Mouse (Mus musculus): ENCODE data around the gene Grap2. TPM values are rescaled to one million over a fixed set of nuclear protein-coding genes. Genes with fewer than 3 reads are reported as not detected.
"Not testable (repeated sequence)": the region's sequence is repeated elsewhere in the genome, so short reads cannot be mapped to it uniquely, and the experiment has no call there.

Grap2 gene
- polyA plus RNA-seq, 1 experiment from 2014 or later, result 3.0 TPM

- peaks cover 4% of the 10 kb centered on the region; the same call in 1 of the 2 replicates for H3K4me1 ChIP-seq (replicated peaks; ENCODE audit: control insufficient read depth, insufficient read depth, low read length)
- no peaks in the 10 kb centered on the region for H3K36me3 ChIP-seq (ENCODE audit: control insufficient read depth, insufficient read depth, low read length)
- peaks cover 3% of the 10 kb centered on the region; the same call in 1 of the 2 replicates for H3K27me3 ChIP-seq (ENCODE audit: control insufficient read depth, insufficient read depth, low read length)
- no peak overlapping the region for H3K4me3 ChIP-seq (ENCODE audit: low read depth, low read length)
- no peak overlapping the region for H3K4me2 ChIP-seq (ENCODE audit: low read depth, low read length, severe bottlenecking)
- ATAC-seq (replicated peaks; ENCODE audit: low FRiP score) (no peak), DNase-seq (ENCODE audit: low spot score) (no peak)
- no peaks in the 10 kb centered on the region for H3K9me3 ChIP-seq (ENCODE audit: control insufficient read depth, low read length)
- no peak overlapping the region for H3K27ac ChIP-seq (ENCODE audit: low read depth, low read length)
- H3K9ac ChIP-seq (ENCODE audit: low read length), result no peak overlapping the region
- 77% methylated on average over 9 of the region's 9 CpGs for WGBS
Measured at GRCm38 (mm10) chr15:80572811-80573520, 572 bp downstream of the Grap2 start.

- Histone ChIP-seq H3K9ac (ENCODE audit: low read length) (no peak overlapping the region), H3K36me3 (ENCODE audit: control insufficient read depth, insufficient read depth, low read length) (no peaks in the 10 kb centered on the region), H3K4me2 (ENCODE audit: low read depth, low read length, severe bottlenecking) (no peak overlapping the region), H3K27me3 (ENCODE audit: control insufficient read depth, insufficient read depth, low read length) (peaks cover 3% of the 10 kb centered on the region; the same call in 1 of the 2 replicates), H3K4me3 (ENCODE audit: low read depth, low read length) (no peak overlapping the region), H3K9me3 (ENCODE audit: control insufficient read depth, low read length) (no peaks in the 10 kb centered on the region), H3K27ac (ENCODE audit: low read depth, low read length) (no peak overlapping the region), H3K4me1 (replicated peaks; ENCODE audit: control insufficient read depth, insufficient read depth, low read length) (peaks cover 4% of the 10 kb centered on the region; the same call in 1 of the 2 replicates)
- 91% methylated on average over 17 of the region's 17 CpGs for WGBS
- no peak for DNase-seq (ENCODE audit: low spot score)
- no peak for ATAC-seq (replicated peaks; ENCODE audit: low FRiP score)
Measured at GRCm38 (mm10) chr15:80574211-80575040, 2.0 kb downstream of the Grap2 start.

- Histone ChIP-seq H3K9ac (ENCODE audit: low read length) (no peak overlapping the region), H3K4me3 (ENCODE audit: low read depth, low read length) (no peak overlapping the region), H3K9me3 (ENCODE audit: control insufficient read depth, low read length) (no peaks in the 10 kb centered on the region), H3K4me2 (ENCODE audit: low read depth, low read length, severe bottlenecking) (no peak overlapping the region), H3K27me3 (ENCODE audit: control insufficient read depth, insufficient read depth, low read length) (peaks cover 3% of the 10 kb centered on the region; the same call in 1 of the 2 replicates), H3K4me1 (replicated peaks; ENCODE audit: control insufficient read depth, insufficient read depth, low read length) (peaks cover 4% of the 10 kb centered on the region; the same call in 1 of the 2 replicates), H3K27ac (ENCODE audit: low read depth, low read length) (no peak overlapping the region), H3K36me3 (ENCODE audit: control insufficient read depth, insufficient read depth, low read length) (no peaks in the 10 kb centered on the region)
- WGBS, result 94% methylated on average over 13 of the region's 13 CpGs
- ATAC-seq (replicated peaks; ENCODE audit: low FRiP score) (no peak), DNase-seq (ENCODE audit: low spot score) (no peak)
Measured at GRCm38 (mm10) chr15:80575817-80576370, 3.5 kb downstream of the Grap2 start.

- Histone ChIP-seq H3K9me3 (ENCODE audit: control insufficient read depth, low read length) (no peaks in the 10 kb centered on the region), H3K4me1 (replicated peaks; ENCODE audit: control insufficient read depth, insufficient read depth, low read length) (peaks cover 4% of the 10 kb centered on the region; the same call in 1 of the 2 replicates), H3K9ac (ENCODE audit: low read length) (no peak overlapping the region), H3K27me3 (ENCODE audit: control insufficient read depth, insufficient read depth, low read length) (peaks cover 3% of the 10 kb centered on the region; the same call in 1 of the 2 replicates), H3K36me3 (ENCODE audit: control insufficient read depth, insufficient read depth, low read length) (no peaks in the 10 kb centered on the region), H3K4me3 (ENCODE audit: low read depth, low read length) (no peak overlapping the region), H3K27ac (ENCODE audit: low read depth, low read length) (no peak overlapping the region), H3K4me2 (ENCODE audit: low read depth, low read length, severe bottlenecking) (no peak overlapping the region)
- DNase-seq (ENCODE audit: low spot score), result no peak
- no peak for ATAC-seq (replicated peaks; ENCODE audit: low FRiP score)
- WGBS, result 83% methylated on average over 11 of the region's 11 CpGs
Measured at GRCm38 (mm10) chr15:80576415-80576994, 4.1 kb downstream of the Grap2 start.

- Histone ChIP-seq H3K36me3 (ENCODE audit: control insufficient read depth, insufficient read depth, low read length) (no peaks in the 10 kb centered on the region), H3K9me3 (ENCODE audit: control insufficient read depth, low read length) (no peaks in the 10 kb centered on the region), H3K27ac (ENCODE audit: low read depth, low read length) (no peak overlapping the region), H3K27me3 (ENCODE audit: control insufficient read depth, insufficient read depth, low read length) (peaks cover 3% of the 10 kb centered on the region; the same call in 1 of the 2 replicates), H3K4me2 (ENCODE audit: low read depth, low read length, severe bottlenecking) (peak overlapping the region; percentile 36), H3K9ac (ENCODE audit: low read length) (no peak overlapping the region), H3K4me1 (replicated peaks; ENCODE audit: control insufficient read depth, insufficient read depth, low read length) (peaks cover 4% of the 10 kb centered on the region; the same call in 1 of the 2 replicates), H3K4me3 (ENCODE audit: low read depth, low read length) (no peak overlapping the region)
- 6% methylated on average over 22 of the region's 22 CpGs for WGBS
- DNase-seq (ENCODE audit: low spot score), result no peak
- no peak for ATAC-seq (replicated peaks; ENCODE audit: low FRiP score)
Measured at GRCm38 (mm10) chr15:80577166-80577960, 5.0 kb downstream of the Grap2 start.

- Histone ChIP-seq H3K4me3 (ENCODE audit: low read depth, low read length) (no peak overlapping the region), H3K27ac (ENCODE audit: low read depth, low read length) (no peak overlapping the region), H3K9me3 (ENCODE audit: control insufficient read depth, low read length) (no peaks in the 10 kb centered on the region), H3K36me3 (ENCODE audit: control insufficient read depth, insufficient read depth, low read length) (no peaks in the 10 kb centered on the region), H3K27me3 (ENCODE audit: control insufficient read depth, insufficient read depth, low read length) (peaks cover 3% of the 10 kb centered on the region; the same call in 1 of the 2 replicates), H3K4me1 (replicated peaks; ENCODE audit: control insufficient read depth, insufficient read depth, low read length) (peaks cover 4% of the 10 kb centered on the region; the same call in 1 of the 2 replicates), H3K9ac (ENCODE audit: low read length) (no peak overlapping the region), H3K4me2 (ENCODE audit: low read depth, low read length, severe bottlenecking) (no peak overlapping the region)
- ATAC-seq (replicated peaks; ENCODE audit: low FRiP score) (no peak), DNase-seq (ENCODE audit: low spot score) (no peak)
- WGBS, result 81% methylated on average over 3 of the region's 3 CpGs
Measured at GRCm38 (mm10) chr15:80579121-80579520, 6.7 kb downstream of the Grap2 start.

GRCm38 (mm10) chr15:80580585-80580984, 8.2 kb downstream of the Grap2 start:
- not testable (repeated sequence) for H3K27ac ChIP-seq (ENCODE audit: low read depth, low read length); H3K4me2 ChIP-seq (ENCODE audit: low read depth, low read length, severe bottlenecking); ATAC-seq (replicated peaks; ENCODE audit: low FRiP score); H3K4me3 ChIP-seq (ENCODE audit: low read depth, low read length); H3K9ac ChIP-seq (ENCODE audit: low read length); DNase-seq (ENCODE audit: low spot score); H3K9me3 ChIP-seq (ENCODE audit: control insufficient read depth, low read length); H3K4me1 ChIP-seq (replicated peaks; ENCODE audit: control insufficient read depth, insufficient read depth, low read length); H3K36me3 ChIP-seq (ENCODE audit: control insufficient read depth, insufficient read depth, low read length); H3K27me3 ChIP-seq (ENCODE audit: control insufficient read depth, insufficient read depth, low read length)
- WGBS, result 76% methylated on average over 1 of the region's 1 CpGs

Measured in forebrain, embryonic 11.5 days (tissue).